Mouse (Mus musculus): ENCODE measurements around the gene Lxn. TPM values are rescaled to one million over a fixed set of nuclear protein-coding genes. Genes with fewer than 3 reads are reported as not detected.

Lxn gene
- total RNA-seq (2023) = 1.3 TPM

GRCm38 (mm10) chr3:67463450-67464372, at the start of gene Lxn:
Lxn (minus strand) TSS chr3:67463926.

GRCm38 (mm10) chr3:67429999-67430380, 33.7 kb downstream of the Lxn start, which contains the start of gene Gfm1:
Gfm1 (plus strand) TSS chr3:67430096.

Other genes with a start within 250 kb of the Lxn start
- gene Mlf1, start 89.8 kb downstream of the Lxn start, total RNA-seq (2023) = 1.1 TPM
- gene Gm17402, start 88.8 kb downstream of the Lxn start, total RNA-seq (2023) = not detected
- 37.8 TPM for gene Gfm1, start 33.8 kb downstream of the Lxn start, total RNA-seq (2023)
- gene Rarres1, start 51.6 kb upstream of the Lxn start, total RNA-seq (2023) = not detected
- gene Mfsd1, start 118.8 kb upstream of the Lxn start, total RNA-seq (2023) = 49.0 TPM